ENCODE assay signal across 15 mouse cellular contexts in the genomic region with DNA sequence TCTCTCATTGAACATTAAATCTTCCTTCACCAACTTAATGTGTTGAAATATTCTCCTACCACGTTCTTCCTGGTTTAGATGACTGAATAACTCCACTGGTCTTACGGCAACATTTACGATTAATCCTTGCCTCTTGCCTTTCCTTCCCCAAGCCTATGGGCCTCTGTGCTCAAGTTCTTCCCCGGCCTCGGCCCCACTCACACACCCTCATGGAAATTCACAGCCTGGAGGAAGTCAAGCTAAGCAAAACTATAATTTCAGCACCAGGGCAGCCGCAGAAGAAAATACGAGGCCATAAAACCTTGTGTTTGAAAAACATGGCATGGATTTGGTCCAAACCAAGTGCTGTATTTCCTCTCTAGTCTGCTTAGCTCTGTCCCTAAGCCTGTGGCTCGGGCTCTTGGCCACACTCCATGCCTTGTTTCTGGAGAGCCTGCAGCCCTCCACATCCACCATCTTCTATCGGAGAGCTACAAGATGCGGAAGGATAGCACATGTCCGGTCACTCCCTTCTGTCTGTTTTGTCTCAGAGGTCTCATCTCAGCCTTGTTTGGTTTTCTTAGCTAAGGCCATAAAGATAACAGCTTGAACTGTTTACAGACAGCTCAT.
DNase-seq lines count a peak whose midpoint lies in the region; ATAC-seq and TF ChIP-seq lines count a peak whose summit lies in the region.
"Had no signal": no experiment of that assay in that cellular context is flagged by ENCODE, and none has a peak within 500 bp of the region (broad histone marks: within the 10 kb centered on the region; RNA-seq: fewer than 3 reads in every experiment).

No protein-coding gene starts in this region.

- H3K4me2 ChIP-seq in intestine, embryonic 16.5 days (ENCODE audit: low read depth, low read length): no peak overlapping the region
- H3K4me2 ChIP-seq in limb, embryonic 13.5 days (replicated peaks): peak overlapping the region; percentile 42
- H3K4me2 ChIP-seq in hindbrain, embryonic 11.5 days (replicated peaks; ENCODE audit: low read depth, low read length): no peak overlapping the region
- H3K4me2 ChIP-seq: heart, embryonic 11.5 days; hindbrain, embryonic 13.5 days; neural tube, embryonic 13.5 days had no signal

- peak; percentile 46 for DNase-seq in kidney, adult 2 months
- no peak for DNase-seq in kidney, adult 18-20 months
- DNase-seq in ovary, postnatal 10 days (ENCODE audit: low spot score): peak; percentile 21
- no peak for DNase-seq in hindbrain, embryonic 11.5 days (ENCODE audit: low spot score)
- no peak for DNase-seq in testis, postnatal 10 days (ENCODE audit: low spot score)
- DNase-seq: cerebellum, adult 2 months; forebrain, postnatal 0 days; layer of hippocampus, postnatal 36 days; thymus, postnatal 14 days had no signal

- H3K4me1 ChIP-seq in kidney, adult 2 months (ENCODE audit: control insufficient read depth, insufficient read depth, low read length): no peaks in the 10 kb centered on the region
- H3K4me1 ChIP-seq in intestine, embryonic 16.5 days (ENCODE audit: control insufficient read depth, insufficient read depth, low read length): peaks cover 10% of the 10 kb centered on the region; the same call in 1 of the 2 replicates
- H3K4me1 ChIP-seq in limb, embryonic 13.5 days: peaks cover 21% of the 10 kb centered on the region
- no peaks in the 10 kb centered on the region for H3K4me1 ChIP-seq in hindbrain, embryonic 11.5 days (replicated peaks; ENCODE audit: control insufficient read depth, insufficient read depth, low read length)
- H3K4me1 ChIP-seq: hindbrain, embryonic 13.5 days; neural tube, embryonic 13.5 days had no signal

- H3K36me3 ChIP-seq in kidney, adult 2 months (ENCODE audit: control insufficient read depth, insufficient read depth, low read length): no peaks in the 10 kb centered on the region; the same call in none of the 2 replicates
- no peaks in the 10 kb centered on the region; the same call in 1 of the 2 replicates for H3K36me3 ChIP-seq in intestine, embryonic 16.5 days (ENCODE audit: control insufficient read depth, insufficient read depth, low read length)
- peaks cover 43% of the 10 kb centered on the region for H3K36me3 ChIP-seq in limb, embryonic 13.5 days
- H3K36me3 ChIP-seq in hindbrain, embryonic 11.5 days (ENCODE audit: control insufficient read depth, insufficient read depth, low read length): no peaks in the 10 kb centered on the region
- H3K36me3 ChIP-seq: hindbrain, embryonic 13.5 days; neural tube, embryonic 13.5 days had no signal

- H3K9ac ChIP-seq in intestine, embryonic 16.5 days (ENCODE audit: low read depth, low read length): no peak overlapping the region
- H3K9ac ChIP-seq in limb, embryonic 13.5 days: no peak overlapping the region
- no peak overlapping the region for H3K9ac ChIP-seq in hindbrain, embryonic 11.5 days (ENCODE audit: low read depth, low read length)
- H3K9ac ChIP-seq: forebrain, postnatal 0 days; hindbrain, embryonic 13.5 days; neural tube, embryonic 13.5 days had no signal

- no peak for TF ChIP-seq CTCF in kidney, adult 2 months (conservative IDR thresholded peaks at IDR 0.05; ENCODE audit: insufficient read depth, insufficient read length, low read depth, low read length)

- peak; percentile 72 for ATAC-seq in intestine, embryonic 16.5 days
- peak; percentile 96 for ATAC-seq in limb, embryonic 13.5 days (ENCODE audit: low FRiP score, low read depth)
- no peak for ATAC-seq in CD4-positive, CD25-positive, alpha-beta regulatory T cell, adult 4 months
- no peak for ATAC-seq in hindbrain, embryonic 11.5 days (ENCODE audit: low FRiP score)
- ATAC-seq: forebrain, postnatal 0 days had no signal

- H3K9me3 ChIP-seq in intestine, embryonic 16.5 days (ENCODE audit: control insufficient read depth, low read length): no peaks in the 10 kb centered on the region
- H3K9me3 ChIP-seq in limb, embryonic 13.5 days: no peaks in the 10 kb centered on the region
- H3K9me3 ChIP-seq in hindbrain, embryonic 11.5 days (ENCODE audit: control insufficient read depth, low read length): no peaks in the 10 kb centered on the region
- H3K9me3 ChIP-seq: hindbrain, embryonic 13.5 days; neural tube, embryonic 13.5 days had no signal

- no peaks in the 10 kb centered on the region for H3K27me3 ChIP-seq in kidney, adult 2 months (replicated peaks; ENCODE audit: control insufficient read depth, insufficient read depth, low read length)
- no peaks in the 10 kb centered on the region for H3K27me3 ChIP-seq in intestine, embryonic 16.5 days (replicated peaks; ENCODE audit: control insufficient read depth, insufficient read depth, low read length)
- no peaks in the 10 kb centered on the region for H3K27me3 ChIP-seq in limb, embryonic 13.5 days
- no peaks in the 10 kb centered on the region for H3K27me3 ChIP-seq in hindbrain, embryonic 11.5 days (ENCODE audit: control insufficient read depth, insufficient read depth, low read length)
- H3K27me3 ChIP-seq: hindbrain, embryonic 13.5 days; neural tube, embryonic 13.5 days had no signal

- no peak for TF ChIP-seq POLR2A in kidney, adult 2 months (IDR thresholded peaks at IDR 0.05; ENCODE audit: low read depth, low read length)

- 55% methylated on average over 11 of the region's 11 CpGs for WGBS in kidney, adult 2 months
- WGBS in intestine, embryonic 16.5 days: 36% methylated on average over 11 of the region's 11 CpGs
- WGBS in limb, embryonic 13.5 days: 16% methylated on average over 11 of the region's 11 CpGs
- WGBS in hindbrain, embryonic 11.5 days: 89% methylated on average over 11 of the region's 11 CpGs

- H3K27ac ChIP-seq in kidney, adult 2 months (ENCODE audit: insufficient read depth, low read depth, low read length): no peak overlapping the region
- H3K27ac ChIP-seq in intestine, embryonic 16.5 days (ENCODE audit: low read length): peak overlapping the region; percentile 57; the same call in 1 of the 2 replicates
- peak overlapping the region; percentile 29; the same call in 1 of the 2 replicates for H3K27ac ChIP-seq in limb, embryonic 13.5 days
- no peak overlapping the region for H3K27ac ChIP-seq in hindbrain, embryonic 11.5 days (ENCODE audit: low read depth, low read length)
- H3K27ac ChIP-seq: hindbrain, embryonic 13.5 days; neural tube, embryonic 13.5 days had no signal

- no peak overlapping the region for H3K4me3 ChIP-seq in kidney, adult 2 months (ENCODE audit: insufficient read depth, low read depth, low read length)
- H3K4me3 ChIP-seq in intestine, embryonic 16.5 days (ENCODE audit: low read length): no peak overlapping the region
- H3K4me3 ChIP-seq in limb, embryonic 13.5 days: no peak overlapping the region
- no peak overlapping the region for H3K4me3 ChIP-seq in hindbrain, embryonic 11.5 days (ENCODE audit: low read depth, low read length)
- H3K4me3 ChIP-seq: hindbrain, embryonic 13.5 days; neural tube, embryonic 13.5 days had no signal

Comparison
In these comparisons a context has a peak if more than half of its experiments do, and no peak if none do; other contexts are left out.
1. DNase-seq: peak in kidney, adult 2 months (single experiment) and ovary, postnatal 10 days (single experiment); none in kidney, adult 18-20 months (single experiment), hindbrain, embryonic 11.5 days (single experiment) and testis, postnatal 10 days (single experiment).
2. H3K27ac ChIP-seq: peak in intestine, embryonic 16.5 days (single experiment) and limb, embryonic 13.5 days (single experiment); none in kidney, adult 2 months (single experiment) and hindbrain, embryonic 11.5 days (single experiment).
3. ATAC-seq: peak in intestine, embryonic 16.5 days (single experiment) and limb, embryonic 13.5 days (single experiment); none in CD4-positive, CD25-positive, alpha-beta regulatory T cell, adult 4 months (single experiment) and hindbrain, embryonic 11.5 days (single experiment).